Mouse (Mus musculus) lung, adult 18-20 months (tissue): ENCODE results near the gene Dusp7.

Source experiments
- DNase-seq, 2 experiments: peaks; one replicate each; pipeline ENCODE4 v3.0.0; 2022; ENCODE audit warnings: mixed read lengths in 2 of 2

Dusp7 gene

GRCm38 (mm10) chr9:106421865-106422160 is 53.4 kb downstream of the Dusp7 start:
- DNase-seq, result peak; percentile 84 to 90
